Mouse (Mus musculus) limb, embryonic 14.5 days (tissue): Measurements from ENCODE around the gene Tbc1d10c. TPM values are rescaled to one million over a fixed set of nuclear protein-coding genes. Genes with fewer than 3 reads are reported as not detected.
A peak's percentile ranks its signal among the peaks of the same experiment; 100 is the strongest.

Source experiments
- ATAC-seq: fragments of 200-750 bp; cut with Nextera tagmentation; 2 replicates; pipeline ENCODE4 v1.8.0; 2017; ENCODE audit warnings: low read depth, moderate number of reproducible peaks, moderate TSS enrichment; ENCODE audit not compliant: low FRiP score
- DNase-seq: peaks from one replicate; pipeline ENCODE4 v3.0.0-alpha.2; 2015; ENCODE audit warnings: low spot score
- H3K27ac ChIP-seq: fragments of 300-500 bp; sonication (generic); replicated peaks from 2 replicates; pipeline ENCODE4 v1.5.1; 2014; ENCODE audit warnings: low read depth, mild to moderate bottlenecking, low read length, moderate library complexity, mixed read lengths
- H3K27me3 ChIP-seq: fragments of 300-500 bp; sonication (generic); 2 replicates; pipeline ENCODE4 v1.6.1; 2014; ENCODE audit warnings: low read length, mixed read lengths; ENCODE audit not compliant: control insufficient read depth, insufficient read depth
- H3K36me3 ChIP-seq: fragments of 300-500 bp; sonication (generic); 2 replicates; pipeline ENCODE4 v1.6.1; 2014; ENCODE audit warnings: mild to moderate bottlenecking, low read length, moderate library complexity, mixed read lengths; ENCODE audit not compliant: control insufficient read depth, insufficient read depth
- H3K4me1 ChIP-seq: fragments of 300-500 bp; sonication (generic); 2 replicates; pipeline ENCODE4 v1.6.1; 2014; ENCODE audit warnings: antibody characterized with exemption, low read length, mixed read lengths; ENCODE audit not compliant: control insufficient read depth, insufficient read depth
- H3K4me2 ChIP-seq: fragments of 300-500 bp; sonication (generic); replicated peaks from 2 replicates; pipeline ENCODE4 v1.6.1; 2014; ENCODE audit warnings: low read depth, mild to moderate bottlenecking, low read length, moderate library complexity; ENCODE audit not compliant: severe bottlenecking
- H3K4me3 ChIP-seq: fragments of 300-500 bp; sonication (generic); replicated peaks from 2 replicates; pipeline ENCODE4 v1.5.1; 2014; ENCODE audit warnings: low read length
- H3K9ac ChIP-seq: fragments of 300-500 bp; sonication (generic); 2 replicates; pipeline ENCODE4 v1.6.1; 2014; ENCODE audit warnings: mild to moderate bottlenecking, low read depth, low read length, moderate library complexity; ENCODE audit not compliant: severe bottlenecking
- H3K9me3 ChIP-seq: fragments of 300-500 bp; sonication (generic); 2 replicates; pipeline ENCODE4 v1.6.1; 2016; ENCODE audit warnings: low read length; ENCODE audit not compliant: control insufficient read depth
- POLR2A ChIP-seq: fragments of 200-500 bp; IDR thresholded peaks from 2 replicates; pipeline ENCODE4 v1.8.0; 2012; ENCODE audit warnings: inconsistent platforms, mild to moderate bottlenecking, moderate library complexity, borderline replicate concordance; ENCODE audit not compliant: insufficient read depth, insufficient read length; ENCODE audit errors: extremely low read depth
- WGBS: fragments of 180-500 bp; shearing (Covaris S2); extraction: QIAGEN DNeasy Blood & Tissue Kit; methylation state at CpG from one replicate; pipeline ENCODE4 v1.1.7; 2014; 5-methylcytosine and 5-hydroxymethylcytosine counted together
- polyA plus RNA-seq, 2 experiments: library from polyadenylated mRNA; depleted of rRNA in 1 of 2; stranded (reverse) in 1 of 2; unstranded in 1 of 2; fragments of >200 nt; fragmentation: Nextera tagmentation in 1 of 2; extraction: Ambion mirVana in 1 of 2; gene quantifications; 2 replicates each; pipeline versions ENCODE4 v1.2.1 to v1.2.3; 2012 to 2014

The Tbc1d10c gene
- polyA plus RNA-seq, 2 experiments = 3.9 to 4.5 TPM

DNA sequence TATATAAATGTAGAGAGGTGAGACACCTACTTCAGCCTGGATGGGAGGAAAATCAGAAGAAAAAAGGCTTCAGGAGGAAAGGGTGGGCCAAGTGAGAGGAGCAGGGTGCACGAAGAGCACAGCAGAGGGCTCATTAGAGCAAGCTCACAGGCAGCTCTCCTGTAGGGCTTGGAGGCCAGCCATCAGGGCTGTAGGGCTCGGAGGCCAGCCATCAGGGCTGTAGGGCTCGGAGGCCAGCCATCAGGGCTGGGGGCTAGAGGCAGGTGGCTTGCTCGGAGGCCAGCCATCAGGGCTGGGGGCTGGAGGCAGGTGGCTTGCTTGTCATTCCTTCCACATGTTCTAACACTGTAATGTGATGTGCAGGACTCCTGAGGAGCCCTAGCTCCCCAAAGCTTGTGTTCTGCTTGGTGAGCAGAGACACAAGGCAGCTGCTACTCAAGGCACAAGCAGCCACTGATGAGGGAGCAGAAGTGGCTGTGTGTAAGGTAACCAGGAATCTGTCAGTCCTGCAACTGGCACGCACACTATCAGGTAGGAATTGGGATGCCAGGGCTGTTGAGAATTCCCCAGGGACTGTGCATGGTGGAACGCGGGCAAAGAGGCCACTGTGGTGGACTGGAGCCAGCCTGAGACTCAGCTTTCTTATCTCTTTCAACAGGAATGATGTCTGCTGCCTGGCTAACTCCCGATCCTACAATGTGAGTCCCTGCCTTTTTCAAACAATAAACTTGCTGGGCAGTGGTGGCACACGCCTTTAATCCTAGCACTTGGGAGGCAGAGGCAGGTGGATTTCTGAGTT is 24.2 kb downstream of the Tbc1d10c start:
- H3K4me1 ChIP-seq = peaks cover 25% of the 10 kb centered on the region
- no peaks in the 10 kb centered on the region for H3K27me3 ChIP-seq
- H3K9ac ChIP-seq = no peak overlapping the region
- H3K4me3 ChIP-seq = no peak overlapping the region
- ATAC-seq (no peak), DNase-seq (no peak)
- 71% methylated on average over 9 of the region's 9 CpGs for WGBS
- no peak overlapping the region for H3K27ac ChIP-seq
- no peaks in the 10 kb centered on the region for H3K9me3 ChIP-seq
- no peak overlapping the region for H3K4me2 ChIP-seq
- no peaks in the 10 kb centered on the region for H3K36me3 ChIP-seq
- TF ChIP-seq POLR2A = no peak

DNA sequence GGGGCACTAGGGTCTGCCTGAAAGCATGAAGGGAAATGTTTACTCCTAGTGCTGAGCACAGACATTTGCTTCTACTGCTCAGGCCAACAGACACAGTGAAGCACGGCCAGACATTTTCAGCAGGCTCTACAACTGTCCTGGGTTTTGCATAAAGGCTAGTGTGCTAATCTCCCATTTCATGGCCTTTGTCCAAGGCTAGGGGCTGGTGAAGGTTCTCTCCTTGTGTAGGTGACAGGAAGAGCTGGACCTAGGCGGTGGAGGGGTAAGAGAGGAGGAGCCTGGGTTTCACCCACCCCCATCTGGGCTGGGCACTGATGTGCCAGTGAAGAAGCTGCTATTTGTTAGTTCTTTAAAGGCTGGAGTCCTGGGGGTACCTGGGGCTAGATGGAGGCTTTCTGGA is 26.4 kb downstream of the Tbc1d10c start:
- Histone ChIP-seq H3K36me3 (peaks cover 15% of the 10 kb centered on the region), H3K9ac (no peak overlapping the region), H3K4me2 (no peak overlapping the region), H3K4me3 (no peak overlapping the region), H3K27ac (no peak overlapping the region), H3K4me1 (peaks cover 14% of the 10 kb centered on the region), H3K9me3 (no peaks in the 10 kb centered on the region), H3K27me3 (no peaks in the 10 kb centered on the region)
- 72% methylated on average over 2 of the region's 2 CpGs for WGBS
- ATAC-seq = no peak
- TF ChIP-seq POLR2A = no peak
- DNase-seq = no peak

DNA sequence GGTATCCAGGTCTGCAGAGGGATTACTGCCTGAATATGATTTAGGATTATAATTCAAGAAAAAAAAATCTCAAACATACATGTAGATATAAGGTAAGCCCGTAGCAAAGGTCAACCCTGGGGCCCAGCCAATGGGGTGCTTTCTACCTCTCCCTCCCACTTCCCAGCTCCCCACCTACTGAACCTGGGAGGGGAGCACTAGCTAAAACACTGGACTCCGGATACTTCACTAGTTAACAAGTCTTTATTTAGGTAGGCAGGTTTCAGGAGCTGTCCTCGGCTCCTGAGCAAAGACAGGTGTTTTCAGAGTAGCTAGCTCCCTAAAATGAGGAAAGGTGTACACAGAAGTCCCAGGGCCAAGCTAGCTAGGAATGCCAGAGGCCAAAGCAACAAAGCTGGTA is 27.0 kb downstream of the Tbc1d10c start:
- ATAC-seq (no peak), DNase-seq (no peak)
- H3K27me3 ChIP-seq = no peaks in the 10 kb centered on the region
- H3K4me3 ChIP-seq = no peak overlapping the region
- WGBS = 85% methylated on average over 3 of the region's 3 CpGs
- no peak overlapping the region for H3K9ac ChIP-seq
- TF ChIP-seq POLR2A = no peak
- no peak overlapping the region for H3K27ac ChIP-seq
- H3K4me1 ChIP-seq = peaks cover 12% of the 10 kb centered on the region
- peaks cover 21% of the 10 kb centered on the region for H3K36me3 ChIP-seq
- H3K4me2 ChIP-seq = peak overlapping the region; percentile 89; the same call in 1 of the 2 replicates
- no peaks in the 10 kb centered on the region for H3K9me3 ChIP-seq

DNA sequence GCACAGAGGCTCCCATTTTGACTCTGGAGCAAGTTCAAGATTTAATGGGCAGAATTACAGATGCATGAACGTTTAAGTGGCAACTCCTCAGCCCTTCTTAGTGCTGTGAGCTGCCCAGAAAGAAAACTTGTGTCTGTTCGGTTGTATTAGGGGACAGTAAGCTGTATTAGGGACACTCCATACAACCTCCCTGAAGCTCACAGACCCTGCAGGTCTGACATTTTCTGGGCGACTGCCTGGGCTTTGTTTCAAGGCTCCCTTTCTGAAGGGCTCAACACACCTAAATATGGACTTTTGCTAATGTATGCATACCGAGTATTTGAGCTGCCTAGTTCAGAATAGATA is 27.6 kb downstream of the Tbc1d10c start:
- peak; percentile 27 for ATAC-seq
- Histone ChIP-seq H3K27me3 (no peaks in the 10 kb centered on the region), H3K4me3 (peak overlapping the region; percentile 70), H3K36me3 (peaks cover 27% of the 10 kb centered on the region), H3K9ac (peak overlapping the region; percentile 77), H3K4me1 (peaks cover 12% of the 10 kb centered on the region), H3K4me2 (peak overlapping the region; percentile 89), H3K9me3 (no peaks in the 10 kb centered on the region), H3K27ac (peak overlapping the region; percentile 70)
- WGBS = 40% methylated on average over 4 of the region's 4 CpGs
- no peak for DNase-seq
- no peak for TF ChIP-seq POLR2A

DNA sequence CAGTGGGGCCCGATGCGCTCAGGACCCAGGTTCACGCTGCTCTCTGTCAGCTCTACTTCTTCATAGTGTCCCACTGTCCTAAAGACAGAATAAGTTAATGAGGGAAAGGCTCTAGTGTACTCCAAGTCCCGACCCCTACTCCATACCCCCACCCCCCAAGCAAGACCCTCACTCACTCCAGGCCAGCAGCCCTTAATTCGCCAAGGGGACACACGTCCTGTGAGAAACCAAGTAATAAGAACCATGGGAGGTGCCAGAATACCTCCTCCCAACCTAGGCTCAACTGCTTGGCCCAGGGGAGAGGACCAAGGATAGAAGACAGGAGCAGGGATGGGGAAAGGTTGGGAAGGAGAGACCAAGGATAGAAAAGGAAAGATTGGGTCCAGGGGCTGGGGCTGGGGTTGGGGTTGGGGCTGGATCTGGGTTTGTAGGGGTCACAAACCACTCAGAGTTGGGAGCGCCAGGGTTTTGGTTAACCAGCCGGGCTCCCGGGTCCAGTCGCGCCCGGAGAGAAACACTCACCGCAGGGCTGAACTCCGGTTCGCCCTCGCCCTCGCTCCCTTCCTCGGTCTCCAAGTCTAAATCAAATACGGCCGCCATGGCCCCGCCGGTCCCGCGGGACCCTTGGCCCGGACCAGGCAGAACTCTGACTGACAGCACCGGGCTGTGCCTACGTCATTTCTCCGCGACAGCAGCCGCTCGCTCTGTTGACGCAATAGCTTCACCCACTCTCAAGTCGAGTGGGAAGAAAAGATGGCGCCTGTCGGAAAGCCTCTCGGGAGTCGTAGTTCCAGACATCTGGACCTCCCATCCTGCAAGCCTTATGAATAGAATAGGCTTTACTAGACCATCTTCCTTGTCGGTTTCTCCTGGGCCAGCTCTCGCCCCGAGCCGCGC is 28.2 kb downstream of the Tbc1d10c start, which contains the start of gene Rps6kb2:
Gene Rps6kb2, minus strand, starts transcription at position 709 of the 897 bp plus-strand sequence.
- H3K27ac ChIP-seq = peak within 1 kb of the TSS; percentile 70
- 8% methylated on average over 42 of the region's 42 CpGs for WGBS
- peak within 1 kb of the TSS; percentile 70 for H3K4me3 ChIP-seq

More for the DNA sequence above, 28.2 kb downstream of the Tbc1d10c start, which contains the start of gene Rps6kb2:
- H3K4me2 ChIP-seq = peak within 1 kb of the TSS; percentile 89
- DNase-seq = peak; percentile 99
- peaks cover 12% of the 10 kb centered on the region for H3K4me1 ChIP-seq
- H3K27me3 ChIP-seq = no peaks in the 10 kb centered on the region
- H3K9ac ChIP-seq = peak within 1 kb of the TSS; percentile 77
- H3K36me3 ChIP-seq = peaks cover 33% of the 10 kb centered on the region
- no peaks in the 10 kb centered on the region for H3K9me3 ChIP-seq
- peak; percentile 39; the same call in 1 of the 2 replicates for TF ChIP-seq POLR2A
- peak; percentile 91 for ATAC-seq
